Mouse (Mus musculus): ENCODE data around the gene Mapt.
A peak's percentile ranks its signal among the peaks of the same experiment; 100 is the strongest.

Gene Mapt

DNA sequence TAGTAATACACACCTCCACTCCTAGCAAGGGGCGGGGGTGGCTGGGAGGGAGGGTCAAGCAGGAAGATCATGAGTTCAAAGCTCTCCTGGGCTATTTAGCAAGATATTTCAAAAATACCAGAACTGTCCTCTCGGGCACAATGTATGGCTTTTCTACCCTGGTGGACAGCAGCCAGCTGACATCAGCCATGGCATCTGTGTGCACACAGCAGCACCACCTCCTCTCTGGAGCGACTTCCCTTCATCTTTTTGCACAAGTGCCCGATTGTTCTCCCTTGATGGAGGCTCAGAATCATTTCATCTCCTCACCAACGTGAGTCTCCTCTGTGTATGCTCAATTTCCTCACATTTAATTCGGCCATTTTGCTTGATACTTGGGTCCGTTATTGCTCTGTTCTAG is 44.6 kb downstream of the Mapt start:
- peak in 1 of 2 experiments; percentile 37 for DNase-seq (ENCODE audit: low spot score in 2 of 2)

DNA sequence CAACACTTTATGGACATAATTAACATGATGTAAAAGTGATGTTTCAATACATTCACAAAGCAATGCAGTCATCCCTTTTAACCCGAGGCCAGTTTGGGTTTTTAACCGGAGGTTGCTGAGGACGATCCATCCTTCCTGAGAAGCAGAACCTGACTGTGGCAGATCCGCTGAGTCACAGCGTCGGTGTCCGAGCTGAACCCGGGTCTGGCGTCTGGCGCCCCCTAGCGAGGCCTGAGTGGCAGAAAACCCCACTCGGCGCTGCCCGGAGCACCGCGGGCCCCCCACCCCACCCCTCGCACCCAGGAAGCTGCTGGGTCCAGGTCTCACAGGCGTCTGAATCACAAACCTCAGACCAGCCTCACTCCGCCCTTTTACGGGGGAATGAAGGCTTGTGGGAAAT is 47.0 kb downstream of the Mapt start:
- DNase-seq (ENCODE audit: low spot score in 2 of 2): peak; percentile 69 to 77

GRCm38 (mm10) chr11:104279049-104279448 is 47.9 kb downstream of the Mapt start:
- peak in 1 of 2 experiments; percentile 45 for DNase-seq (ENCODE audit: low spot score in 2 of 2)

- no peak for DNase-seq (ENCODE audit: low spot score in 2 of 2)
Measured at GRCm38 (mm10) chr11:104279538-104279937, 48.3 kb downstream of the Mapt start.

DNA sequence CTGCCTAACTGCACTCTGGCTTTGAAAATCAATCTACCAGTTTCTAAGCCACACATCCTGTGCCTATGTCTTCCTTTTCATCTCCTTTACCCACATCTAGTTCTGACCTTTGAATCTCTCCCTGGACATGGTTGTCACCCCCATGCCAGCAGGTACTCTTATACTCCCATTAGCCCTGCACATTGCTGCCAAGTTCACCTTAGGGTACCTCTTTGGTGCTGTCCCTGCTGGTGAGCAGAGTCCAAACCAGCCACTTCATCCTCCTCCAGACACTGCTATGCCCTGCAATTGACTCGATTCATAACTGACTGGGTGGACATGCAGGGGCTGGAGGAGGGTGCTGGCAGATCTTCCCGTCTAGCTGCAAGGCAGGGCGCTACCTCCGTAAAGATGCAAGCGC is 50.3 kb downstream of the Mapt start:
- no peak for DNase-seq (ENCODE audit: low spot score in 2 of 2)

GRCm38 (mm10) chr11:104287113-104287512 is 55.9 kb downstream of the Mapt start:
- no peak for DNase-seq (ENCODE audit: low spot score in 2 of 2)

DNA sequence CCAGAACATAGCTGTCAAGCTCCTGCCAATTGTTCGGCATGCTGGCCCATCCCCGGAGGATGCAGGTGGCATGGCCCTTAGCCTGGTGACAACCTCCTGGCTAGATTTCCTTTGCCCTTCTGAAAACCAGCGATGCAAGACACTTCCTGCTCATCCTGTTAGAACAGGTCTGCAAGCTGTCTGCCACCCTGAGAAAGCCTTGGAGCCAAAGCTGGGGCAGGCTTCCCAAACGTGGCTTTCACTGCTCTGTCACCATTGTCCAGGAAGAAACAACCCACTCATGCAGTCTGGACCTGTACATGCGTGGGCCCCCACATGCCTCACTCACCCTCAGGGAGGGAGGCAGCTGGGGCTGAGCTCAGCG is 57.6 kb downstream of the Mapt start:
- DNase-seq (ENCODE audit: low spot score in 2 of 2): peak; percentile 62 to 72

DNA sequence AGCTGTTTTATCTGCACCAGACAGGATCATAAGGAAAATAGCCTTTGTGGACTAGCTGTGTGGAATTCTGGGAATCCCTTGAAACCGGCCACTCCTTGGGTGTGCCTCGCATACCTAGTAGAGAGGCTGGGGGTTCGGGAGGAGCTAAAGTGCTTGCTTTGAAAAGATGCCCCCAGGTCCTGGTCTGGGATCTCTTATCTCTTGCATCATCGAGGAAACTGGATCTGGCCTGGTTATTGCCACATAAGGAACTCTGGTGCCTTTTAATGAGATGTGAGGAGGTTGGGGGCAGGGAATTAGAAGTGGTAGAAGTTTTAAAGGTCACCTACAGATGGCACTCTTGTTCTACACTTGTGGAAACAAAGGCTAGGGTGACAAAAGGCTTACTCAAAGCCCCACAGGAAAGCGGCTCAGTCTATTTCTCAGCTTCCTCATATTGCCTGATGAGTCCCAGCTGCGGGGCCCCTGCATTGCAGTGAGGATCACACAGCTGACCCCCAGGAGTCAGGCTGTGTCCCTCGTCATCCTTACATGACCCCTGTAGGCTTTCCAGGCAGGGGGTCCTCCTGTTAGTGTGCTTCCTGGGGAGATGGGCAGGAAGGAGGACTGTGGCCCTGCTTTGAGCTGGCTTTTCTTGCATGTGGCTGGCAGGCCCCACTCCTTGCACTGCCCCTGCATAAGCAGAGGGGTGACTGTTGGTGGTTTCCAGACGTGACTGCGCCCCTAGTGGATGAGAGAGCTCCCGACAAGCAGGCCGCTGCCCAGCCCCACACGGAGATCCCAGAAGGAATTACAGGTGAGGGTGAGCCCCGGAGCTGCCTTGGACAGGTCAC is 58.2 kb downstream of the Mapt start:
- DNase-seq (ENCODE audit: low spot score in 2 of 2): peak; percentile 64 to 72

GRCm38 (mm10) chr11:104292443-104293220 is 61.4 kb downstream of the Mapt start:
- DNase-seq (ENCODE audit: low spot score in 2 of 2): no peak

GRCm38 (mm10) chr11:104293241-104293640 is 62.1 kb downstream of the Mapt start:
- DNase-seq (ENCODE audit: low spot score in 2 of 2): no peak

DNA sequence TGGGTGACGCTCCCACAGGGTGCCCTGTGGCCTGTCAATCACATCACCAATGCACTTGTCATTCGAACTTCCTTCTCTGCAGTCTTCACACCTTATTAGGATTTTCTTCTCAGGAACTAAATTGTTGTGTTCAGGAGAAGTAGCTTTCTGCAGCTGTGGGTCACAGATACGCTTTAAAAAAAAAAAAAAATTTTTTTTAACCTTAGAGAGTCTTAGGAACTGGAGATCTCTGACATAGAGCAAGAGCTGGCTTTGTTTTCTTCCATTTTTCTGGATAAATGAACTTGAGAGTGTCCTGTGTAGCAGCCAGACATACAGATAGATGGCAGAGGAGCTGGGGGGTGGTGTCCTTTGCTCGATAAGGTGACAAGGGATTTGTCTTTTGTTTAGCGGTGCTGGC is 64.0 kb downstream of the Mapt start:
- DNase-seq (ENCODE audit: low spot score in 2 of 2): no peak

DNA sequence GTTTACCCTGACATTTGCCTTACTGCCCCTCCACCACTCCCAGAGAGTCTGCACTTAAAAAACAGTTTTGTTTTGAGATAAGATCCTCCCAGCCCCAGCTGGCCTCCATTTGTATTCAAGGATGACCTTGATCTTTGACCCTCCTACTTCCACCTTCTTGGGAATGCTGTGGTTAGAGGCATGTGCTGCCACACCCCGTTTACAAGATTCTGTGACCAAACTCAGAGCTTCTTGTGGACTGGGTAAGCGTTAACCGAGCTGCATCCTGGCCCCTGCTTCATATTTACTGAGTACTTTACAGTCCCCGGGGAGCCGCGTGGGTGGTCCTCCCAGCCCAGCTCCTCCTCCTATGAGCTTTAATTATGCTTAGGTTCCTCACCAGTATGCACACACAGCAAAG is 64.5 kb downstream of the Mapt start:
- no peak for DNase-seq (ENCODE audit: low spot score in 2 of 2)

DNA sequence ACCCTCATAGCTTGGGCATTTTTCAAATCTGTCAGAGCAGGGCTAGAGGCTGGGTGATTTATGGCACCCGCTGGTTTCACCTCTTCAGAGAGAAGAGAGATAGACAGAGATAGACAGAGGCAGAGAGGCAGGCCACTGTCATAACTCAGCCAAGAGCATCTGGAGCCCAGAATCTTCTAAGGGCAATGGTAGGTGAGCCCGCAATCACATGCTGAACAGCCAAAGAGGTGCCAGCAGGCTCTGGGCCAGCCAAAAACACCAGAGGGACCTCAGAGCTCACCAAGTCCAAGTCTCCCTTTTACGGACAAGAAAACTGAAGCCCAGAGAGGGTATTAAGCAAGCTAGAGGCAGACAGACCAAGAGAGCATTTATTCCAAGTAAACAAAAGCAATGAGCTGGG is 66.5 kb downstream of the Mapt start:
- DNase-seq (ENCODE audit: low spot score in 2 of 2): no peak

GRCm38 (mm10) chr11:104302628-104303027 is 71.4 kb downstream of the Mapt start:
- DNase-seq (ENCODE audit: low spot score in 2 of 2): peak; percentile 48 to 69

- DNase-seq (ENCODE audit: low spot score in 2 of 2): no peak
Measured at GRCm38 (mm10) chr11:104303088-104303960, 72.1 kb downstream of the Mapt start.

DNA sequence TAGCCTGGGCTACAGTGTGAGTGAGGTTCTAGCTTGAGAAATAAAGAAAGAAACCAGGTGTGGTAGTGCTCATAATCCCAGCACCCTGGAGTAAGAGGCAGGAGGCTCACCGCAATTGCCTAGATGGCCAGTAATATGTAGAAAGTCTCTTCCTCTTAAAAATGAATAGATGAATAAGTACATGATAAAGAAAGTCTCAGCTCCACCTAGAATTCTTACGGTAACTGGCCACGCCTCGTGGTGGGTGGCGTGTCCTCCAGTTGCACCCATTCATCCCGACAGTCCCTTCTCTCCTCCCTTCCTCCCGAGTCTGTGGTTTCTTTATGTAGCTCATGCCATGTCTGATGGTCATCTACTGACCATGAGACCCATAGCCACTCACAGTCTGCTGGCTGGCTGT is 74.5 kb downstream of the Mapt start:
- DNase-seq (ENCODE audit: low spot score in 2 of 2): no peak

DNA sequence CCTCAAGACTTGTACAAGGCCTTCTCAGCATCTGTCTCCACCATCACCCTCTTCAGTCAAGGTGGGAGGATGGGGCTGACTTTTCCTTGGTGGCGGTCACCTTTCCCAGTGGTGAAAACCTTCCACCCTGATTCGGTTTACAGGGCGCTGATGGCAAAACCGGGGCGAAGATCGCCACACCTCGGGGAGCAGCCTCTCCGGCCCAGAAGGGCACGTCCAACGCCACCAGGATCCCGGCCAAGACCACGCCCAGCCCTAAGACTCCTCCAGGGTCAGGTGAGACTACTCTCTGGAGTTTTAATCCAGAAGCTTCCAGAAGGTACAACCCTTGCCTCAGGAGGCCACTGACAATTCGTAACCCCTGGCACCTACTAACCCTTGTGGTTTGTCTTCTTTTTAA is 75.3 kb downstream of the Mapt start:
- DNase-seq (ENCODE audit: low spot score in 2 of 2): no peak

DNA sequence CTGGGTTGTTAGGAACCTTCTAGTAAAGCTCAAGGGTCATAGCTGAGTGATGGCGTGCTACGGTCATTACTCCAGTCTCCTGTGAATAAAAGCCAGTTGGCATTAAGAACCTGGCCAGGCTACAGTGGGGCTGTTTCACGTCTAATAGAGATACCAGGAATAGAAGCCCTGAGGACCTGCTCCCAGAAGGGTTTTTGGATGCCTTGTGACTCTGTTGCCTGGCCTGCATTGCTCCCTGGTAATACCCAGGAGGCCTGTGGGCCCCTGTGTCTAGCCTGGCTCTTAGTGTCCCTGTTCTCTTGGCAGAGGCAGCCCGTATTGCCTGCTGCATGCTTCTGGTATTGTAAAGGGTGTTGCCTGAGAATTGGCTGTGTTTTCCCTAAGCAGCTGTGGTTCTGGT is 75.9 kb downstream of the Mapt start:
- DNase-seq (ENCODE audit: low spot score in 2 of 2): no peak

GRCm38 (mm10) chr11:104309377-104310225 is 78.4 kb downstream of the Mapt start:
- no peak for DNase-seq (ENCODE audit: low spot score in 2 of 2)

DNA sequence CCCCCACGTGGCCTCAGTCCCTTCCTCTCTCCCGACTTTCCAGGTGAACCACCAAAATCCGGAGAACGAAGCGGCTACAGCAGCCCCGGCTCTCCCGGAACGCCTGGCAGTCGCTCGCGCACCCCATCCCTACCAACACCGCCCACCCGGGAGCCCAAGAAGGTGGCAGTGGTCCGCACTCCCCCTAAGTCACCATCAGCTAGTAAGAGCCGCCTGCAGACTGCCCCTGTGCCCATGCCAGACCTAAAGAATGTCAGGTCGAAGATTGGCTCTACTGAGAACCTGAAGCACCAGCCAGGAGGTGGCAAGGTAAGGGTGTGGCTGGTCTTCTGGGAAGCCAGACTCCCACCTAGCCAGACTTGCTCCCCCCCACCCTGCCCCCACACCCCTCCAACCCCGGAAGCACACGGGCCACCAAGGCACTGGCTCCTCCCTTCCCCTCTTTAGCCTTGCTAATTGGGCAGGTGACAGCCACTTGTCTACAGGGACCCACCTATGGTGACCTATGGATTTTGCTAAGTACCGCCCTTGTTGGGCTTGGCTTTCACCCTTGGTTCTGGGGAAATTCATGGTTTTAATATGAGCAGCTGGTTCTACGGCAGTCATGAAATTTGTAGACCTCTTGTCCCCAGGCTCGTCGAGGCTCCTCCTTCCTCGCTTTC is 79.2 kb downstream of the Mapt start:
- no peak for DNase-seq (ENCODE audit: low spot score in 2 of 2)

- DNase-seq (ENCODE audit: low spot score in 2 of 2): no peak
Measured at GRCm38 (mm10) chr11:104311643-104312042, 80.5 kb downstream of the Mapt start.
